Mouse (Mus musculus) heart, embryonic 15.5 days (tissue): ENCODE data around the gene Rreb1. TPM values are rescaled to one million over a fixed set of nuclear protein-coding genes. Genes with fewer than 3 reads are reported as not detected.

Source experiments
- ATAC-seq: fragments of 200-750 bp; cut with Nextera tagmentation; replicated peaks from 2 replicates; pipeline ENCODE4 v1.8.0; 2017; ENCODE audit warnings: low read depth, moderate TSS enrichment; ENCODE audit not compliant: insufficient number of reproducible peaks, insufficient read depth, low FRiP score
- H3K27ac ChIP-seq: fragments of 300-500 bp; sonication (generic); 2 replicates; pipeline ENCODE4 v1.5.1; 2015; ENCODE audit warnings: mild to moderate bottlenecking, inconsistent platforms
- H3K27me3 ChIP-seq: fragments of 300-500 bp; sonication (generic); 2 replicates; pipeline ENCODE4 v1.6.1; 2015; ENCODE audit warnings: inconsistent platforms
- H3K36me3 ChIP-seq: fragments of 300-500 bp; sonication (generic); 2 replicates; pipeline ENCODE4 v1.6.1; 2015; ENCODE audit warnings: mild to moderate bottlenecking, inconsistent platforms
- H3K4me1 ChIP-seq: fragments of 300-500 bp; sonication (generic); replicated peaks from 2 replicates; pipeline ENCODE4 v1.6.1; 2015; ENCODE audit warnings: inconsistent platforms
- H3K4me2 ChIP-seq: fragments of 300-500 bp; sonication (generic); 2 replicates; pipeline ENCODE4 v1.6.1; 2015; ENCODE audit warnings: inconsistent platforms, mild to moderate bottlenecking, moderate library complexity
- H3K4me3 ChIP-seq: fragments of 300-500 bp; sonication (generic); 2 replicates; pipeline ENCODE4 v1.5.1; 2015; ENCODE audit warnings: mild to moderate bottlenecking, inconsistent platforms
- H3K9ac ChIP-seq: fragments of 300-500 bp; sonication (generic); 2 replicates; pipeline ENCODE4 v1.6.1; 2015; ENCODE audit warnings: mild to moderate bottlenecking, inconsistent platforms
- H3K9me3 ChIP-seq: fragments of 300-500 bp; sonication (generic); replicated peaks from 2 replicates; pipeline ENCODE4 v1.6.1; 2016; ENCODE audit warnings: inconsistent platforms
- WGBS: fragments of 180-500 bp; shearing (Covaris S2); methylation state at CpG from one replicate; pipeline ENCODE4 v1.1.7; 2015; ENCODE audit warnings: mixed read lengths; 5-methylcytosine and 5-hydroxymethylcytosine counted together
- polyA plus RNA-seq: library from polyadenylated mRNA; unstranded; fragments of >200 nt; fragmentation: Nextera tagmentation; extraction: Ambion mirVana; gene quantifications from 2 replicates; pipeline ENCODE4 v1.2.1, GENCODE M21; 2015

The Rreb1 gene
- polyA plus RNA-seq, 1 experiment from 2014 or later: 9.7 TPM

GRCm38 (mm10) chr13:37855765-37856164 lies 77.6 kb downstream of the Rreb1 start:
- H3K9ac ChIP-seq: no peak overlapping the region
- no peaks in the 10 kb centered on the region for H3K9me3 ChIP-seq
- H3K4me1 ChIP-seq: peaks cover 62% of the 10 kb centered on the region
- no peaks in the 10 kb centered on the region for H3K36me3 ChIP-seq
- H3K4me2 ChIP-seq: no peak overlapping the region
- no peak for ATAC-seq
- no peak overlapping the region for H3K27ac ChIP-seq
- no peaks in the 10 kb centered on the region for H3K27me3 ChIP-seq
- H3K4me3 ChIP-seq: no peak overlapping the region

GRCm38 (mm10) chr13:37856537-37856936 lies 78.3 kb downstream of the Rreb1 start:
- H3K27me3 ChIP-seq: no peaks in the 10 kb centered on the region
- H3K36me3 ChIP-seq: no peaks in the 10 kb centered on the region
- H3K4me2 ChIP-seq: peak overlapping the region; percentile 97
- H3K4me3 ChIP-seq: peak overlapping the region; percentile 69; the same call in 1 of the 2 replicates
- no peak for ATAC-seq
- 56% methylated on average over 2 of the region's 2 CpGs for WGBS
- H3K27ac ChIP-seq: peak overlapping the region; percentile 26; the same call in 1 of the 2 replicates
- H3K9me3 ChIP-seq: no peaks in the 10 kb centered on the region
- H3K4me1 ChIP-seq: peaks cover 64% of the 10 kb centered on the region
- H3K9ac ChIP-seq: no peak overlapping the region

- H3K9me3 ChIP-seq: no peaks in the 10 kb centered on the region
- peak overlapping the region; percentile 69 for H3K4me3 ChIP-seq
- peak overlapping the region; percentile 82 for H3K9ac ChIP-seq
- H3K4me1 ChIP-seq: peaks cover 66% of the 10 kb centered on the region
- ATAC-seq: peak; percentile 91
- no peaks in the 10 kb centered on the region for H3K27me3 ChIP-seq
- WGBS: under 1% methylated on average over 59 of the region's 59 CpGs
- peak overlapping the region; percentile 97 for H3K4me2 ChIP-seq
- H3K27ac ChIP-seq: peak overlapping the region; percentile 82
- H3K36me3 ChIP-seq: no peaks in the 10 kb centered on the region
Measured at GRCm38 (mm10) chr13:37857284-37858065, 79.3 kb downstream of the Rreb1 start.

- Histone ChIP-seq H3K9me3 (no peaks in the 10 kb centered on the region), H3K4me2 (peak overlapping the region; percentile 97), H3K4me3 (peak overlapping the region; percentile 69), H3K27me3 (no peaks in the 10 kb centered on the region), H3K9ac (peak overlapping the region; percentile 82), H3K27ac (peak overlapping the region; percentile 82), H3K36me3 (no peaks in the 10 kb centered on the region), H3K4me1 (peaks cover 66% of the 10 kb centered on the region)
- peak; percentile 44 for ATAC-seq
- WGBS: 3% methylated on average over 19 of the region's 19 CpGs
Measured at GRCm38 (mm10) chr13:37858066-37858501, 79.9 kb downstream of the Rreb1 start.

- Histone ChIP-seq H3K9ac (peak overlapping the region; percentile 82), H3K27ac (peak overlapping the region; percentile 82), H3K4me3 (peak overlapping the region; percentile 69), H3K36me3 (no peaks in the 10 kb centered on the region), H3K4me1 (peaks cover 68% of the 10 kb centered on the region), H3K9me3 (no peaks in the 10 kb centered on the region), H3K4me2 (peak overlapping the region; percentile 97), H3K27me3 (no peaks in the 10 kb centered on the region)
- WGBS: 47% methylated on average over 9 of the region's 9 CpGs
- ATAC-seq: no peak; the same call in 1 of the 2 replicates
Measured at GRCm38 (mm10) chr13:37858508-37858907, 80.3 kb downstream of the Rreb1 start.

GRCm38 (mm10) chr13:37859782-37860181 lies 81.6 kb downstream of the Rreb1 start:
- no peak for ATAC-seq
- Histone ChIP-seq H3K4me3 (no peak overlapping the region), H3K27ac (no peak overlapping the region), H3K27me3 (no peaks in the 10 kb centered on the region), H3K4me1 (peaks cover 58% of the 10 kb centered on the region), H3K36me3 (no peaks in the 10 kb centered on the region), H3K9ac (no peak overlapping the region), H3K9me3 (no peaks in the 10 kb centered on the region), H3K4me2 (no peak overlapping the region)
- 57% methylated on average over 8 of the region's 8 CpGs for WGBS

GRCm38 (mm10) chr13:37860204-37860603 lies 82.0 kb downstream of the Rreb1 start:
- H3K4me1 ChIP-seq: peaks cover 54% of the 10 kb centered on the region
- no peak overlapping the region for H3K4me2 ChIP-seq
- H3K27ac ChIP-seq: no peak overlapping the region
- no peak overlapping the region for H3K9ac ChIP-seq
- WGBS: 86% methylated on average over 3 of the region's 3 CpGs
- H3K27me3 ChIP-seq: no peaks in the 10 kb centered on the region
- no peaks in the 10 kb centered on the region for H3K9me3 ChIP-seq
- ATAC-seq: no peak
- no peaks in the 10 kb centered on the region for H3K36me3 ChIP-seq
- no peak overlapping the region for H3K4me3 ChIP-seq

- Histone ChIP-seq H3K27ac (no peak overlapping the region; the same call in 1 of the 2 replicates), H3K9ac (no peak overlapping the region), H3K4me1 (peaks cover 58% of the 10 kb centered on the region), H3K9me3 (no peaks in the 10 kb centered on the region), H3K27me3 (no peaks in the 10 kb centered on the region), H3K4me2 (no peak overlapping the region), H3K4me3 (no peak overlapping the region), H3K36me3 (no peaks in the 10 kb centered on the region)
- ATAC-seq: no peak
- WGBS: 79% methylated on average over 3 of the region's 3 CpGs
Measured at GRCm38 (mm10) chr13:37860789-37861188, 82.6 kb downstream of the Rreb1 start.

- Histone ChIP-seq H3K9me3 (no peaks in the 10 kb centered on the region), H3K4me1 (peaks cover 63% of the 10 kb centered on the region), H3K27me3 (no peaks in the 10 kb centered on the region), H3K4me2 (no peak overlapping the region), H3K36me3 (no peaks in the 10 kb centered on the region), H3K9ac (no peak overlapping the region), H3K27ac (peak overlapping the region; percentile 65), H3K4me3 (no peak overlapping the region)
- 27% methylated on average over 6 of the region's 6 CpGs for WGBS
- ATAC-seq: no peak
Measured at GRCm38 (mm10) chr13:37862492-37862891, 84.3 kb downstream of the Rreb1 start.

GRCm38 (mm10) chr13:37863643-37864042 lies 85.4 kb downstream of the Rreb1 start:
- H3K4me1 ChIP-seq: peaks cover 62% of the 10 kb centered on the region
- H3K4me3 ChIP-seq: no peak overlapping the region
- 61% methylated on average over 5 of the region's 5 CpGs for WGBS
- no peak overlapping the region for H3K9ac ChIP-seq
- H3K27me3 ChIP-seq: no peaks in the 10 kb centered on the region
- H3K9me3 ChIP-seq: no peaks in the 10 kb centered on the region
- no peak for ATAC-seq
- no peak overlapping the region for H3K4me2 ChIP-seq
- H3K27ac ChIP-seq: peak overlapping the region; percentile 65
- no peaks in the 10 kb centered on the region for H3K36me3 ChIP-seq

GRCm38 (mm10) chr13:37864697-37865096 lies 86.5 kb downstream of the Rreb1 start:
- H3K27me3 ChIP-seq: no peaks in the 10 kb centered on the region
- no peaks in the 10 kb centered on the region for H3K36me3 ChIP-seq
- WGBS: 93% methylated on average over 1 of the region's 1 CpGs
- no peak overlapping the region for H3K9ac ChIP-seq
- no peaks in the 10 kb centered on the region for H3K9me3 ChIP-seq
- peaks cover 57% of the 10 kb centered on the region for H3K4me1 ChIP-seq
- no peak overlapping the region for H3K4me2 ChIP-seq
- no peak overlapping the region for H3K4me3 ChIP-seq
- no peak for ATAC-seq
- no peak overlapping the region for H3K27ac ChIP-seq

- H3K4me3 ChIP-seq: no peak overlapping the region
- no peaks in the 10 kb centered on the region for H3K27me3 ChIP-seq
- 32% methylated on average over 5 of the region's 5 CpGs for WGBS
- no peaks in the 10 kb centered on the region for H3K9me3 ChIP-seq
- peaks cover 57% of the 10 kb centered on the region for H3K4me1 ChIP-seq
- no peak for ATAC-seq
- H3K9ac ChIP-seq: no peak overlapping the region
- H3K36me3 ChIP-seq: no peaks in the 10 kb centered on the region
- no peak overlapping the region for H3K4me2 ChIP-seq
- H3K27ac ChIP-seq: peak overlapping the region; percentile 56
Measured at GRCm38 (mm10) chr13:37866296-37866695, 88.1 kb downstream of the Rreb1 start.
